Mouse (Mus musculus): ENCODE results near the gene Cacna1e.

GRCm38 (mm10) chr1:154805038-154805437, 79.3 kb downstream of the Cacna1e start:
- TF ChIP-seq CTCF (conservative IDR thresholded peaks at IDR 0.05 in 1 of 2, IDR thresholded peaks at IDR 0.05 in 1 of 2; ENCODE audit: low read depth in 2 of 2, low read length in 2 of 2), result peak in 1 of 2 experiments; percentile 36; a peak in 2 of 4 replicates
- no peak for TF ChIP-seq ZC3H11A (IDR thresholded peaks at IDR 0.05; ENCODE audit: low read depth, low read length)
- TF ChIP-seq HCFC1 (IDR thresholded peaks at IDR 0.05; ENCODE audit: low read depth, low read length), result no peak
